Mouse (Mus musculus): ENCODE measurements around the gene Trpm3.

Trpm3 gene

DNA sequence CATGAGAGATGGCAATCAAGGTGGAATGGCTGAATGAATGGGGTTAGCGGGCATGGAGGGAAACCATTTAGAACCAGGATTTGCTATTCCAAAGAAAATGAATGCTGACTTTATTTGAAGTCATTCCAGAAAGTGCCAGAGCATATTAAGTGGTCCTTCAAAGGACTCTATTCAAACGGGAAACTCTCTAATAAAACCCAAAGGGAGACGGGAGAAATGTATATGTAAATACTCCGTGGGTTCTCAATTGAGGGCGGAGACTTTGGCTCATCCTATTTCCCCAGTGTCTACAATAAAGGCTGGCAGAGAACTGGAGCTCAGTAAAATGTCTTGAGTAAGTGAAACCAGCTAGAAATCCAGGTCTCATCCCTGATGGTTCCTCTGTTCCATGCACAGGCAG lies 733.6 kb downstream of the Trpm3 start:
- DNase-seq = no peak

DNA sequence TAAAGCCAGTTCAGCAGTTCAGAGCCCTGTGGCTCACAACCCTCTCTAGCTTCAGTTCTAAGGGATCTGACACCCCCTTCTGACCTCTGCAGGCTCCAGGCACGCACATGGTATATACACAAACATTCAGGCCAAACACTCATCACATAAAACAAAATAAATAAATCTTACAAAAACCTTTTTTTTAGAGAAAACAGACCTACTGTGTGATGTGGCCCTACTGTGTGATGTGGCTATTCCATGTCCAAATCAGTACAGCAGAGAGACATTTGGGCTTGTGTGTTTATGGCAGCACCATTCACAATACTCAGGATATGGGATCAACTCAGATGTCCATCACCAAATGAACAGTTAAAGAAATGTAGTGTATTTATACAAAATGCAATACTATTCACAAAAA lies 741.4 kb downstream of the Trpm3 start:
- DNase-seq = no peak

DNA sequence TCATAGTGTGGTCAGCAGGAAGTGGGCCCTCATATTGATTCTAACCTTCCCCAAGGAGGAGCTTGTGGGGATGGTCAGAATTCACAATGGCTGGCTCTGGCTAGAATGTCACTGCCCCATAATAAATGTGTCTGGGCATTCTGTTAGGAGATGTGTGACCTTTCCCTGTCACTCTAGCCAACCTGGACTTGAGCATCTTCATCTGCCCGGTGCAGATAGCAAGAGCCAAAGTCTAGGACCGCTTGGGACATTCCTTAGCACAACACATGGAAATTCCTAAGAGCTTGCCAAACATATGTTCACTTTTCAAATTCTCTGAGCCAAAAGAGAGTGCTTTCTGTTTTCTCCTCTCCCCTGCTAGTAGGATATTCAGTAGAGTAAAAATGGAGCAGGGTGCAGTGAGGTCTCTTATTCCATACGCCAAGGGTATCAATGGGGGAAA lies 743.8 kb downstream of the Trpm3 start:
- no peak for DNase-seq

DNA sequence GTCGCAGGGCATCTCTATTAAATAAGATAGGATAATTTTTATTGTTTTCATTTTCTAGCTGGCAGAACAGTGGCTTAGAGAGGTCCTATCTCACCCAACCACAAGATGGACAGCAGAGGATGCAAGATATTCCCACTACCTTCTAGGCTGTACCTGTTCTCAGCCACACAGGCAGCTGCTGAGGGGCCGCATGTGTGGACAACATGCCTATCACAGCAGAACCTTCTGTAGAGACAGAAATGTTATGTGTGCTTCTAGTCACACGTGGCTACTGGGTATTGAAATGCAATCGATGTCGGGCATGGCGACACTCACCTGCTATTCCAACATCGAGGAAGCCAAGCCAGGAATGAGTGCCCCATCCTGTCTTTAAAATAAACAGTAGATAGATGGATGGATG lies 744.3 kb downstream of the Trpm3 start:
- no peak for DNase-seq

DNA sequence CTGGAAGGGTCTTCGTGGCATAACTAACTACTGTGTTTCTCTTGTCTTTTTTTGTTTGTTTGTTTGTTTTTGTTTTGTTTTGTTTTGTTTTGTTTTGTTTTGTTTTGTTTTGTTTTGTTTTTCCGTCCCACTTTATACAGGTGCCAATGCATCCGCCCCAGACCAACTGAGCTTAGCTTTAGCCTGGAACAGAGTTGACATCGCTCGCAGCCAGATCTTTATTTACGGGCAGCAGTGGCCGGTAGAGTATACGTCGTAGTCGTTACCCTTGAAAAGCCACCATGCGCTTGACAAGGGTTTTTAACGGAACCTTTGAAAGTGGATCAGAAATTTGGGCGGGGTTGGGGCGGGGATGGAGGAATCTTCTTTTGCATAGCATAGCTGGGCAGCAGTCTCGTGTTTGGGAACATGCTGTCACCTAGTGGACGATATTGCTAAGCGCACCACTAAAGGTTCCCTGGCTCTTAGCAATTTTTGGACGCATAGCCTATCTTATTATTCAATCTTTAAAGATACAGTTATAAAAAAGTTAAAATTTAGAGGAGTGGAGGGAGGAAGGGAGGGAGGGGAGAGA lies 745.0 kb downstream of the Trpm3 start:
- DNase-seq = peak; percentile 54

DNA sequence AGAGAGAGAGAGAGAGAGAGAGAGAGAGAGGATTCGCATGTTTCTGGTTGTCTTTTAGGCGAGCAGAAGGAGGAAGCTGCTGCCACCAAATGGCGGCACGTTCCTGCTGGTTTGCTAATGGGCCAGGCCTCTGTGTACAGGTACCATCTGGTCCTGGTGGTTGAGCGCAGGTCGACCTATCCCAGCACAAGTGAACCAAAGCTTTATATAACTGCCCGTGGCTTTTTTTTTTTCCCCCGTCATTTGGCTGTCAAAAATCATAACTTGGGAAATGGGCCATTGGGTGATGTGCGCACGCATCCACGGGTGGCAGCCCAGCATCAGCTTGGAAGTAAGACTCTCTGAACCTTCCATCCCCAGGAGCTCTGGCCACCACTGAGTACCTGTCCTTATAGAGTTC lies 745.5 kb downstream of the Trpm3 start:
- peak; percentile 6 for DNase-seq

DNA sequence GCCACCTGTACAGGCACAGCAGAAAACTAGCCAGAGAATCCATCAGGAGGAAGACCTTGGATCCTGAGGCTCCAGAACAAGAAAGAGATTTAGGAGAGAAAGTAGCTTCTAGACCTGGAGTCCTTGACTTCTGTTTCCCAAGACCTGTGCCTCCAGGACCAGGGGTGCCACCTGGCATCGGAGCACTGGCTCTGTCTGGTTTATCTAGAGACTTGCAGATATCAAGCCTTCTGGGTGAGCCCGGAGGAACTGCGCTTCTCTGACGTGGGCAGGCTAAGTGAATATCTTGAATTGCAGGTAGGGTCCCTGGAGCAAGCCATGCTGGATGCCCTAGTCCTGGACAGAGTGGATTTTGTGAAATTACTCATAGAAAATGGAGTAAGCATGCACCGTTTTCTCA lies 746.2 kb downstream of the Trpm3 start:
- DNase-seq = no peak

DNA sequence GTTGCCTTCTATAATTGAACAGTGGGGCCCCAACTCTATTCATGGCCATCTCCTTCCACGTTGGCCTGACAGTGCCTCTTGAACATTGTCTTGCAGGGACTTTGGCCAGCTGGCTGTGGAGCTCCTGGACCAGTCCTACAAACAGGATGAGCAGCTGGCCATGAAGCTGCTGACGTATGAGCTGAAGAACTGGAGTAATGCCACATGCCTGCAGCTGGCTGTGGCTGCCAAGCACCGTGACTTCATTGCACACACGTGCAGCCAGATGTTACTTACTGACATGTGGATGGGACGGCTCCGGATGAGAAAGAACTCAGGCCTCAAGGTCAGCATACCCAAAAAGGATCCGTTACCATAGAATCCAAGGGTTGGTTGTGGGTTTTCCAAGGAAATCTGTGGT lies 763.0 kb downstream of the Trpm3 start:
- DNase-seq = no peak

DNA sequence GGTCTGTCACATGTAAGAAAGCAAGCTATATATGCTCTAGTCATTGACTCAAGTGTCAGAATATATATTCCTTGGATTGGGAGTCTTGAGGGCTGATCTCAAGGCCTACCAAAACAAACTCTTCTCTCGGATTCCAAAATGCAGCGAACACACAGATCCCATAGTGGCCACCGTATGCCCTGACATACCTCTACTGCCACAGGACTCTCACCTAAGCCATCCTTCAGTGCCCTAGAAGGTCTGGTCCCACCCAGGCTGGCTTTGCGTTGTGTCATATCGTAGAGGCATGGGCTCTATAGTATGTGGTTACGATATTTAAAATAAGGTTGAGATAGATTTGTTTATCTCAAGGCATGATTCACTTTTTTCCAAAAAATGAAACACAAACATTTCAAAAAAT lies 763.5 kb downstream of the Trpm3 start:
- DNase-seq = no peak

DNA sequence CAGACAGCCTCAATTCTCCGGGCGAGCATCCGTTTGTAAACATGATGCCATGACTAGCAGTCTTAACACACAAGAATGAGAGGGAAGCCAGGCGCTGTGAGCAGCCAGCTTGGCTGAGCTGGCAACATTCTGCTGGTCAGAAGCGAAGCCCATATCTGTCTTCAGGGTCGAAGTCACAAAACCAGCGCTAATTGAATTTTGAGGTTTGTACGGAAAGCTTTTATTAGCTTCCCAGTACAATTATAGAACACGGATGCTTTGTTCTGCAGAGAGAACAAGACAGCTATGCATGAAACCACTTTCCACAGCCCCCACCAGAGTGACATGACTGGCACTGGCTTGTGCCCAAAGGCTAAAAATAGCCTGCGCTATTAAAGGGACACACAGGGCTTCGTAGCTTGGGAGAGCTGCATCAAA lies 766.2 kb downstream of the Trpm3 start:
- DNase-seq = no peak

DNA sequence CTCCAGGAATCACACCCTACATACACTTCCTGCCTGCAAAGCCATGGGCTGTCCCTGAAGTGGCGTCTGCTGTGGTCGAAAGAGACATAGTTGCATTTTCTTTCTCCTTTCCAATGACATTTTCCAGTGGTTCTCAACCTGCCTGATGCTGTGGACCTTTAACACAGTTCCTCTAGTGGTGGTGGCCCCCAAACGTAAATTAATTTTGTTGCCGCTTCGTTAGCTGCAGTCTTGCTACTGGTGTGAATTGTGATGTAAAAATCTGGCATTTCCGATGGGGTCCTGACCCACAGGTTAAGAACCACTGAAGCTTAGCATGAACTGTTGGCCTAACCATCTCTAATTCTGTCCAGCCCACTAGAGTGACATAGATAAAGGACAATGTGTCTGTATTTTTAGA lies 771.8 kb downstream of the Trpm3 start:
- DNase-seq = no peak

DNA sequence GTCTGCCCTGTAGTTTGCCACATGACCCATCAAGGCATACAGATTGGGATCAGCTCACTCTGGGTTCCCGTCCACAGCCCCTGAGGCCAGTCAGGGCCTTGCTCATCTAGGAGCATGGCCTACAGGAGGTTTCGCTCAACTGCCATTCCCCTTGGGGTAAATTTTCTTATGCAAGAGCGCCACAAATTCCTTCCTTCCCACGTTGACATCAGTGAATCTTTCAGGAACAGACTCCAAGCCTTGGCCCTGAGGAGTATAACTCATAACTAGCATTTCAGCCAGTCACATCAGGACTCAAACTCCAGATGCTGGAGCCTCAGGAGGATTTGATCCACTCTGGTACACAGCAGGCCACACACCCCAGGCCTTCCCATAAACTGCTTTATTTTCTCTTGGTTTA lies 774.1 kb downstream of the Trpm3 start:
- no peak for DNase-seq

DNA sequence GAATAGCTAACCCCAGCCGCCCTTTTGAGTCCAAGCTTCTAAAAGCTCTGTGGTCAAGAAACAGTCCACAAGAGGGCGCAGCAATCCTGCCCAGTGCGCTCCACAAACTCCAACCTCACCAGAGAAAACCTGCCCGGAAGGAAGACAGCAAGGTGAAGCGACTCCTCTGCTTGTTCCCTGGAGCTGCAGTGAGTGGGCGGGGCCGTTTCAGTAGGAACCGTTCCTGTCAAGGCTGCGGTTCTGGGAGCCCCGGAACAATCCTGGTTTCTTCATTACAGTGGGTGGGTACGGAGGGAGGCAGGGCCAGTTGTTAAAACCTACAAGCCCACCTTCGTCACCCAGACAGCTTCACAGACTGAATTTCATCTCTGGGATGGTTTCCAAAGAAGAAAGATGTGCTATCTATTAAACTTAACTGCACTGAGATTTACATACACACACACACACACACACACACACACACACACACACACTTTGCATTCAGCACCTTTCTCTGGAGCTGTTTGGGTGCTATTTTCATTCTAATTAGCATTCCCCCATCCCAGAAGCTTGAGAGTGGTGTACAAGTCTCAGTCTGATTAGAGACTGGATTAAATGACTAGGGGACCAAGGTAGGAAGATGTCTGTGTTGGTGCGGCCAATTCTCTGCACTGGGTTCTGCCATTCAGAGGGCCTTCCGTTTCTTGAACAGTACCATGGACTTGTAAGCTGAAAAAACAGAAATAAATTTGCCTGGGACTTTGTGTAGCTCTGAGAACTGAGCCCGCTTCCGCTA lies 777.2 kb downstream of the Trpm3 start:
- peak; percentile 92 for DNase-seq

DNA sequence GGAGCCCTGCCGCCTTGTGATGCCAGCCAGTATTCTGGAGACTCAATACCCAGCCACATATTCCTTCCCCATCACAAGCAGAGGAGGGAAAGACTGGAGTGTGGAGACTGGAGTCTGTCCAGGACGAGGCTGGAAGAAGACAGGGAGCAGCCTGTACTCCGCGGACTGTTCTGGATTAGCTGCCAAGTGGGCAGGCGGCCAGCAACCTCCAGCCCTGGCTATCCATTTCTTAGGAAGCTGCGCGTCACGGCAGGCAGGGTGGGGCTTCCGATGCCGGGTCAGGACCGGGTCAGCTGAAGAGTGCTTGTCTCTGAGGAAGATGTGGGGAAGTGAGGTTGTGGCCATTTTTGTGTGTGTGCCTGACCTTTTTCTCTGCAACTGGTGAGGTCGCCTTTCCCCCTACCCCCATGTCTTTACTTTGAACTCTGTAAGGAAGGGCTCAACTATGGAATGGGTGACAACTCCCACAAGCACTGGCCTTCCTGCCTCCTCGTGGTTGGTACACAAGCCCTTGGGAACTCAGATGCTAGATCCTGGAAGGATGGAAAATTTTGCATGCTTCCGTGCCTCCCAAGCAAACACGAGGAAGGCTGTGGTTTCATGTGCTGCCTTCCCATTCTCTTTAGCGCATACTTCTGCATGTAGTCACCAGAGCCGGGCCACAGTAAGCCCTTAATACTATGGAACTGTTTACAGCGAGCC lies 777.9 kb downstream of the Trpm3 start:
- DNase-seq = peak; percentile 99

DNA sequence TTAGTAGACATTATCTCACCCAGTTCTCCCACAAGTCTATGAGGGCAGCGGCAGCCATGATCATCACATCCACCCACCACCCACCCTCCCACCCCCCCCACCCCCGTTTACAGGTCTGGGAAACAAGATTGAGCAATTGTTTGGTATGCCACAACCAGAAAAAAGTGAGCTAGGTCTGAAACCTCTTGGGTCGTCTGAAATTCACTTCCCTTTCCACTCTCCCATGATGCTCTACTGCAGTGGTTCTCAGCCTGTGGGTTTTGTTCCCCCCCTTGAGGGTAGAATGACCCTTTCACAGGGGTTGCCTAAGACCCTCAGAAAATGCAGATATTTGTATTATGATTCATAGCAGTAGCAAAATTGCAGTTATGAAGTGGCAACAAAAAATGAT lies 778.5 kb downstream of the Trpm3 start:
- no peak for DNase-seq

DNA sequence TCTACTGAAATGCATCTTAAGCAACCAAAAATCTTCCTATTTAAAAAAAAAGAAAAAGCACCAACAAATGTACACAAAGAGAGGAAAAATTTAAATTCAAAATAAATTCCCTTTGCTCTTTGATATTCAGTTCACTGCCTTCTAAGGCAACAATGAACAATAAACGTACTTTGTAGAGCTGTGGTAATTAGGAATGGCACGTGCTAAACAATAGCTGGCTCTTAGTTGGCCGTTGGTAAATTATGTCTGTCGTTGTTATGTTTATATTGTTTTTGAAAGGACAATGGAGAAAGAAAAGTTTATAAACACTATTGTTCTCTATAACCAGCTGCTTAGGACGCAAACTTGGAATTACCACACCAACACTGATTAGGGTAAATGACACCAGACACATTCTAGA lies 782.1 kb downstream of the Trpm3 start:
- DNase-seq = no peak

DNA sequence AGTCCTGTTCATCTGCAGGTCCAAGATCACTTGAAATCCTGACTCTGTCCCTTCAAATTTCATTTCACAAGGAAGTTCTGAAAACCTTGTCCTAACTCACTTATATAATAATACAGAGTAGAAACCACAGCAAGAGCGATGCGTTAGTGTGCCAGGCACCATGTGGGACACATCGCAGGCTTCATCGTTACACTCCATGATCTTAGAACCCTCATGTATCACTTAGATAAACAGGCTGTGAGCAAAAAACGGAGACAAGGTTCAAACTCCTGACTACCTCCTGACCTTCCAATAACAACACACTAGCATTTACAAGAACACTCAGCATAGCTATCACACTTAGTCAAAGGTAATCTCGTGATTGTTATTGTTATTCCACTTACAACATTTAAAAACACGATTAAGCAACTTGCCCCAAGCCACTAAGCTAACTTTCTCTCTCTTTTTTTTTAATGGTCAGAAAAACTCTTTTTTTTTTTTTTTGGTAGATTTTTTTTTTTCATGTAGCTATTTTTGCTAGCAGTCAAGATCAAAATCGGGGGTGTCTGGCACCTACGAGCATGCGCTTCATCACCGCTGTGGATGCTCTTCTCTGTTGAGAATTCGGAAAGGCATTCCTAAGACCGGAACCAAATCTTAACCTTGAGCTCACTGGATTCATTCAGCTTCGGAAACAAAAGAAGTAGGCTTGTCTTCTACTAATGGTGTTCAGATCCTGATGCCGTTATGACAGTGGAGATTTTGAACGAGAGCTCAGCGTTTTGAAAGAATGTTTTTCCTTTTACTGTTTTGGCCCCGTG lies 784.2 kb downstream of the Trpm3 start:
- no peak for DNase-seq

DNA sequence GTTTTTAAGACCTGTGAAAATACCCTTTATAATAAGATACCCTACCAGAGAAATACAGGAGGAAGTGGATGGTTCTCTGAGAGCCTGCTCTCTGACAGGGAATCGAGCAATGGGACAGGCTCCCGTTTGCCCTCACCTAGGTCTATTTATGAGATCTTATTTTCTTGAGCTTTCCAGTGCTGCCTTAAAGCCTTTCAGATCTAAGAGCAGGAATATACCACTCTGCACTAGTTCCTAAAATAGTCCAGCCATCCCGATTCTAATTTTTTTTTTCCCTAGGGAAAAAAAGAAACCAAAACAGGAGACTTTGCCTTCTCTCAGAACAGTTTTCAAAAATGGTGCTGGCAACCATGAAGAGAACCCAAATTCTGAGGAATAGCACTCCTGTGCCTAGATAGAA lies 786.4 kb downstream of the Trpm3 start:
- DNase-seq = no peak

DNA sequence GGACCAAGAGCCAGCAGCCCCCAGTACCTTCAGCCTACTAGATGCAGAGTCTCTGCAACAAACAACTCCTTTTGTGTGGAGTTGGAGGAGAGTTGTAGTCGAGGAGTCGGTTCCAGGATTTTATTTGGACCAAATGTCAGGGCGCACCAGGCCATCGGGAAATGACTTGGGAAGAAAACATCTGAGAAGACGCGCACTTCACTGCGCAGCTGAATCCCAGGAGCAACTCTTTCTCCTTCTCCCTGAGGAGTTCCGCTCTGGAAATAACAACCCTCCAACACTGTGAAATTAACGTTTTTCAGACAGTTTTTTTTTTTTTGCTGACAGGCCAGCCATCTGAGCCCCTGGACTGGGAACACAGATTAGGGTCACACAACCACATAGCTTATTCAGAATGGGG lies 787.9 kb downstream of the Trpm3 start:
- no peak for DNase-seq

DNA sequence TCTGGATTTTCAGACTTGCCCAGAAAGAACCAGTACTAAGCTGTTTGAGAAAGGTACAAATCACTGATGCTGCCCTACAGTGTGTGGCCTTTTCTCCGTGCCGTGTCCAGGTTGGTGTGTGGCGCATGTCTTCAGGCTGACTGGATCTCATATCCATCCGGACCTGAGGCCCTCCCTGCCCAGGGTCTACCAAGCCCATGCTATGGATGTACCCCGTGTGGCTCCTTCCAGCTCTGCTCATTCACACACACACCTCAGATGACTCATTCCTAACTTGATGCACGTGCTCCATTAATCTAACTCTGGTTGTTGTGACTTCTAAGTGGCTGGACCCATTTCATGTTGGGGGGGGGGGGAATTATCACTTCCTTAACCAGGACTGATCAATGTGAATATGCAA lies 789.5 kb downstream of the Trpm3 start:
- no peak for DNase-seq

DNA sequence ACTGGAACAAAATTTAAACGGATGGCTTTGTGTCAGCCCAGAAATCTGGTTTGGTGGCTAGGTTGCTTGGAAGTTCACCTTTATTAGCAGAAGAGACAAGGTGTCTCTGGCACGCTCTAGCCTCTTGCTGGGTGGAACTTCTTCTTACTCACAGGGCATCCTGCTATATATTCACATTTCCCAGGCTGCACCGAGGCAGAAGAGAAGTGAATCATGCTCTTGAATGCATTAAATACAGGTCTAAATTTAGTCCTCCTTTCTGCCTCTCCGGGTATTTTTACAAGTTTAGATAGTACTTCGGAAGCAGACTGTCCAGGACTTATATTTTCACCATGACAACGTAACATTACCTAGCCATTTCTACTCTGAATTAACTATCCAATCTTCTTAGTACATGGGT lies 790.9 kb downstream of the Trpm3 start:
- no peak for DNase-seq

DNA sequence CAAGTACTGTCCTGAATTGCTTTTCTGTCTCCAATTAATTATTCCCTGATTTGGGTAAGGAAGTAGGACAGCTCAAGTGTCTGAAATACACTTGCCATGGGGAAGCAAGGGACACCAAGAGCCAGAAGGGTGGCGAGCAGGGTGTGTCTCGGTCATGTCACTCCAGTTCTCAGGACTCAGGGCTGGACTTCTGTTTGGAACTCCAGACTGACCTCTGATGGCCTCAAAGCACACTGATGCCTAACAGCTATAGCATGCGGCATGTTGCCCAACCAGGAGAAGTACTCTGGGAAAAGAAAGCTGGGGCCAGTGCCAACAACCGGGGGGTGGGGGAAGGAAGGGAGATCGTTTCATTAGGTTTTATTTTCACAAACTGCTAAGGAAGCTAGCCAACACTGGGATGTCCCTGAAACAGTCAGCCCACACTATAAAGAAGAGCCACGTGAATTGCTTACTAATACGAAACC lies 791.6 kb downstream of the Trpm3 start:
- peak; percentile 57 for DNase-seq

DNA sequence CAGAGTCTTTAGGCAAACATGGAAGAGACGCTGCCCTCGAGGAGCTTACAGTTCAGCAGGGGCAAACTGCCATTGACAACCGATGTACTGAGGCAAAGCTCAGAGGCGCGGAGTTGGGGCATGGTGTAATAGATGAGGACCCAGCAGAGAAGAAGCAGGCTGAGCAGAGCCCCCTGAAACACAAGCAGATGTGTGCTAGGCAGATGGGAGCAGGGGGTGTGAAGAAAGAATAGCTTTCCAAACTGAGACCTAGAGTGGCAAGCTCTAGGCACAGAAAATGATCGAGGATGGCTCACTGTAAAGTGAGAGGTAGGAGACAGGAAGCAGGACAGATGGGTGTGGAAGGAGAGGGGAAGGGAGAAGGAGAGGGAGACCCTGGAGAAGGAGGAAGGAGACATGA lies 792.2 kb downstream of the Trpm3 start:
- DNase-seq = no peak
